ENCODE assay signal across 24 mouse cellular contexts in genomic region chr8:87826013-87826660, GRCm38 (mm10).
DNase-seq lines count a peak whose midpoint lies in the region; ATAC-seq and TF ChIP-seq lines count a peak whose summit lies in the region.
"Had no signal": no experiment of that assay in that cellular context is flagged by ENCODE, and none has a peak within 500 bp of the region (broad histone marks: within the 10 kb centered on the region; RNA-seq: fewer than 3 reads in every experiment).

No protein-coding gene starts in this region.

- no peaks in the 10 kb centered on the region for H3K9me3 ChIP-seq in forebrain, embryonic 10.5 days
- H3K9me3 ChIP-seq in forebrain, embryonic 11.5 days (ENCODE audit: control insufficient read depth, low read length), result no peaks in the 10 kb centered on the region
- no peaks in the 10 kb centered on the region for H3K9me3 ChIP-seq in midbrain, embryonic 10.5 days (replicated peaks)
- no peaks in the 10 kb centered on the region for H3K9me3 ChIP-seq in midbrain, embryonic 16.5 days (replicated peaks; ENCODE audit: control insufficient read depth, low read length, poor library complexity, severe bottlenecking)
- no peaks in the 10 kb centered on the region for H3K9me3 ChIP-seq in stomach, postnatal 0 days (ENCODE audit: control insufficient read depth, low read length)
- H3K9me3 ChIP-seq: embryonic facial prominence, embryonic 13.5 days; heart, embryonic 13.5 days; limb, embryonic 13.5 days; liver, embryonic 12.5 days; stomach, embryonic 15.5 days had no signal

- TF ChIP-seq EP300 in stomach, postnatal 0 days (optimal IDR thresholded peaks at IDR 0.05), result no peak

- H3K4me3 ChIP-seq in forebrain, embryonic 10.5 days, result no peak overlapping the region
- no peak overlapping the region for H3K4me3 ChIP-seq in forebrain, embryonic 11.5 days (ENCODE audit: low read depth, low read length)
- no peak overlapping the region for H3K4me3 ChIP-seq in midbrain, embryonic 10.5 days
- no peak overlapping the region for H3K4me3 ChIP-seq in midbrain, embryonic 16.5 days (ENCODE audit: low read depth, low read length)
- H3K4me3 ChIP-seq in stomach, postnatal 0 days (ENCODE audit: low read depth, low read length), result no peak overlapping the region
- H3K4me3 ChIP-seq: embryonic facial prominence, embryonic 13.5 days; heart, embryonic 13.5 days; limb, embryonic 13.5 days; liver, embryonic 12.5 days; stomach, embryonic 15.5 days had no signal

- H3K4me2 ChIP-seq in forebrain, embryonic 11.5 days (ENCODE audit: low read depth, low read length, severe bottlenecking), result no peak overlapping the region
- H3K4me2 ChIP-seq in midbrain, embryonic 16.5 days (ENCODE audit: low read length), result no peak overlapping the region
- H3K4me2 ChIP-seq in stomach, postnatal 0 days (replicated peaks; ENCODE audit: low read depth), result no peak overlapping the region
- H3K4me2 ChIP-seq: embryonic facial prominence, embryonic 13.5 days; heart, embryonic 13.5 days; hindbrain, embryonic 14.5 days; limb, embryonic 13.5 days; liver, embryonic 12.5 days; stomach, embryonic 15.5 days had no signal

- no peak overlapping the region for H3K9ac ChIP-seq in forebrain, embryonic 11.5 days (ENCODE audit: low read length)
- no peak overlapping the region for H3K9ac ChIP-seq in midbrain, embryonic 16.5 days (ENCODE audit: low read depth, low read length)
- H3K9ac ChIP-seq in stomach, postnatal 0 days (ENCODE audit: low read length), result no peak overlapping the region
- H3K9ac ChIP-seq: embryonic facial prominence, embryonic 13.5 days; heart, embryonic 13.5 days; hindbrain, embryonic 14.5 days; limb, embryonic 13.5 days; liver, embryonic 12.5 days; stomach, embryonic 15.5 days had no signal

- 92% methylated on average over 9 of the region's 9 CpGs for WGBS in forebrain, embryonic 10.5 days
- 91% methylated on average over 9 of the region's 9 CpGs for WGBS in forebrain, embryonic 11.5 days
- WGBS in midbrain, embryonic 10.5 days, result 94% methylated on average over 9 of the region's 9 CpGs
- WGBS in midbrain, embryonic 16.5 days, result 79% methylated on average over 9 of the region's 9 CpGs
- WGBS in stomach, postnatal 0 days, result 63% methylated on average over 9 of the region's 9 CpGs

- peaks cover 89% of the 10 kb centered on the region for H3K4me1 ChIP-seq in forebrain, embryonic 10.5 days
- peaks cover 33% of the 10 kb centered on the region for H3K4me1 ChIP-seq in forebrain, embryonic 11.5 days (replicated peaks; ENCODE audit: control insufficient read depth, insufficient read depth, low read length)
- H3K4me1 ChIP-seq in midbrain, embryonic 10.5 days, result peaks cover 86% of the 10 kb centered on the region
- peaks cover 26% of the 10 kb centered on the region for H3K4me1 ChIP-seq in midbrain, embryonic 16.5 days (ENCODE audit: control insufficient read depth, insufficient read depth, low read length)
- 0 out of 2 replicates have a peak, but pooled peaks cover 6% of the 10 kb centered on the region for H3K4me1 ChIP-seq in stomach, postnatal 0 days (replicated peaks; ENCODE audit: control insufficient read depth, insufficient read depth)

- H3K27ac ChIP-seq in forebrain, embryonic 10.5 days, result peak overlapping the region; percentile 37; the same call in 1 of the 2 replicates
- no peak overlapping the region for H3K27ac ChIP-seq in forebrain, embryonic 11.5 days (ENCODE audit: low read depth, low read length)
- 0 out of 2 replicates have a peak overlapping the region, but pooled peaks have one; percentile 52 for H3K27ac ChIP-seq in midbrain, embryonic 10.5 days (replicated peaks)
- H3K27ac ChIP-seq in midbrain, embryonic 16.5 days (ENCODE audit: low read length), result no peak overlapping the region
- no peak overlapping the region for H3K27ac ChIP-seq in stomach, postnatal 0 days (replicated peaks)
- H3K27ac ChIP-seq: embryonic facial prominence, embryonic 13.5 days; heart, embryonic 13.5 days; hindbrain, embryonic 14.5 days; kidney, postnatal 0 days; limb, embryonic 13.5 days; liver, embryonic 12.5 days; stomach, embryonic 15.5 days had no signal

- DNase-seq in cerebellum, adult 11 months, result peak; percentile 26
- DNase-seq in cerebellum, adult 9-11 months, result no peak
- no peak for DNase-seq in forebrain, embryonic 10.5 days (ENCODE audit: extremely low spot score, low spot score)
- no peak for DNase-seq in forebrain, embryonic 11.5 days (ENCODE audit: low spot score)
- DNase-seq in midbrain, embryonic 10.5 days (ENCODE audit: low spot score), result no peak
- DNase-seq in stomach, postnatal 0 days (ENCODE audit: low spot score), result no peak
- DNase-seq in layer of hippocampus, adult 9-11 months, result no peak
- DNase-seq: adrenal gland, postnatal 14 days; gastrocnemius, postnatal 14 days; heart, adult 18-20 months; heart, postnatal 14 days; kidney, adult 18-20 months; lung, adult 18-20 months; lung, postnatal 4 days had no signal

- TF ChIP-seq CTCF in stomach, postnatal 0 days (IDR thresholded peaks at IDR 0.05; ENCODE audit: low read depth), result no peak

- no peaks in the 10 kb centered on the region for H3K27me3 ChIP-seq in forebrain, embryonic 10.5 days (ENCODE audit: poor library complexity, severe bottlenecking)
- no peaks in the 10 kb centered on the region for H3K27me3 ChIP-seq in forebrain, embryonic 11.5 days (ENCODE audit: control insufficient read depth, insufficient read depth, low read length)
- no peaks in the 10 kb centered on the region for H3K27me3 ChIP-seq in midbrain, embryonic 10.5 days (ENCODE audit: low read depth, poor library complexity, severe bottlenecking)
- H3K27me3 ChIP-seq in midbrain, embryonic 16.5 days (ENCODE audit: control insufficient read depth, insufficient read depth, low read depth, low read length), result no peaks in the 10 kb centered on the region
- no peaks in the 10 kb centered on the region for H3K27me3 ChIP-seq in stomach, postnatal 0 days (ENCODE audit: control insufficient read depth, insufficient read depth, low read length)
- H3K27me3 ChIP-seq: embryonic facial prominence, embryonic 13.5 days; heart, embryonic 13.5 days; limb, embryonic 13.5 days; liver, embryonic 12.5 days; stomach, embryonic 15.5 days had no signal

- no peak for ATAC-seq in forebrain, embryonic 11.5 days (replicated peaks; ENCODE audit: low FRiP score)
- no peak for ATAC-seq in midbrain, embryonic 16.5 days
- 0 out of 2 replicates have a peak, but pooled peaks have one; percentile 24 for ATAC-seq in stomach, postnatal 0 days (ENCODE audit: low FRiP score, low TSS enrichment)
- ATAC-seq: forebrain, embryonic 16.5 days; inflammation-experienced regulatory T-cells, adult 6 months; liver, embryonic 12.5 days had no signal

- H3K36me3 ChIP-seq in forebrain, embryonic 10.5 days (replicated peaks), result peaks cover 39% of the 10 kb centered on the region
- no peaks in the 10 kb centered on the region for H3K36me3 ChIP-seq in forebrain, embryonic 11.5 days (ENCODE audit: control insufficient read depth, insufficient read depth, low read length)
- peaks cover 21% of the 10 kb centered on the region for H3K36me3 ChIP-seq in midbrain, embryonic 10.5 days
- H3K36me3 ChIP-seq in midbrain, embryonic 16.5 days (ENCODE audit: control insufficient read depth, insufficient read depth, low read length), result no peaks in the 10 kb centered on the region
- H3K36me3 ChIP-seq in stomach, postnatal 0 days (ENCODE audit: control insufficient read depth, insufficient read depth, low read length), result no peaks in the 10 kb centered on the region
- H3K36me3 ChIP-seq: heart, embryonic 13.5 days; limb, embryonic 13.5 days; liver, embryonic 12.5 days; stomach, embryonic 15.5 days had no signal

Comparison
In these comparisons a context has a peak if more than half of its experiments do, and no peak if none do; other contexts are left out.
1. H3K27ac ChIP-seq: peak in forebrain, embryonic 10.5 days (single experiment) and midbrain, embryonic 10.5 days (single experiment); none in forebrain, embryonic 11.5 days (single experiment), midbrain, embryonic 16.5 days (single experiment) and stomach, postnatal 0 days (single experiment).